Comparison of ENCODE assay signal across 18 mouse cellular contexts in genomic region chr8:124192242-124192641, GRCm38 (mm10). TPM values are rescaled to one million over a fixed set of nuclear protein-coding genes. Genes with fewer than 3 reads are reported as not detected.
DNase-seq lines count a peak whose midpoint lies in the region; ATAC-seq and TF ChIP-seq lines count a peak whose summit lies in the region.
"Had no signal": no experiment of that assay in that cellular context is flagged by ENCODE, and none has a peak within 500 bp of the region (broad histone marks: within the 10 kb centered on the region; RNA-seq: fewer than 3 reads in every experiment).

No protein-coding gene starts in this region.

- no peak overlapping the region for H3K9ac ChIP-seq in forebrain, embryonic 14.5 days (ENCODE audit: low read length)
- H3K9ac ChIP-seq in forebrain, embryonic 11.5 days (ENCODE audit: low read length) = no peak overlapping the region
- no peak overlapping the region for H3K9ac ChIP-seq in limb, embryonic 13.5 days
- no peak overlapping the region for H3K9ac ChIP-seq in forebrain, postnatal 0 days
- H3K9ac ChIP-seq: embryonic facial prominence, embryonic 15.5 days; heart, embryonic 12.5 days; hindbrain, embryonic 14.5 days; intestine, embryonic 15.5 days had no signal

- WGBS in forebrain, embryonic 14.5 days = 62% methylated on average over 4 of the region's 4 CpGs
- WGBS in forebrain, embryonic 11.5 days = 79% methylated on average over 4 of the region's 4 CpGs
- 81% methylated on average over 4 of the region's 4 CpGs for WGBS in limb, embryonic 13.5 days
- 90% methylated on average over 4 of the region's 4 CpGs for WGBS in limb, embryonic 10.5 days
- WGBS in forebrain, postnatal 0 days = 48% methylated on average over 4 of the region's 4 CpGs

- TF ChIP-seq CTCF in forebrain, postnatal 0 days (IDR thresholded peaks at IDR 0.05; ENCODE audit: low read depth) = no peak

- peak overlapping the region; percentile 50; the same call in 1 of the 2 replicates for H3K27ac ChIP-seq in forebrain, embryonic 14.5 days (ENCODE audit: low read depth, low read length)
- no peak overlapping the region for H3K27ac ChIP-seq in forebrain, embryonic 11.5 days (ENCODE audit: low read depth, low read length)
- peak overlapping the region; percentile 39; the same call in 1 of the 2 replicates for H3K27ac ChIP-seq in limb, embryonic 13.5 days
- H3K27ac ChIP-seq in limb, embryonic 10.5 days = no peak overlapping the region
- no peak overlapping the region for H3K27ac ChIP-seq in forebrain, postnatal 0 days (ENCODE audit: low read depth, low read length)
- H3K27ac ChIP-seq: embryonic facial prominence, embryonic 15.5 days; heart, adult 2 months; hindbrain, embryonic 10.5 days; hindbrain, embryonic 14.5 days; intestine, embryonic 15.5 days had no signal

- no peaks in the 10 kb centered on the region for H3K4me1 ChIP-seq in forebrain, embryonic 14.5 days (ENCODE audit: control insufficient read depth, insufficient read depth, low read length)
- H3K4me1 ChIP-seq in forebrain, embryonic 11.5 days (replicated peaks; ENCODE audit: control insufficient read depth, insufficient read depth, low read length) = peaks cover 2% of the 10 kb centered on the region; the same call in 1 of the 2 replicates
- peaks cover 17% of the 10 kb centered on the region for H3K4me1 ChIP-seq in limb, embryonic 13.5 days
- peaks cover 23% of the 10 kb centered on the region for H3K4me1 ChIP-seq in limb, embryonic 10.5 days
- H3K4me1 ChIP-seq in forebrain, postnatal 0 days (ENCODE audit: insufficient read depth) = no peaks in the 10 kb centered on the region; the same call in 1 of the 2 replicates

- DNase-seq in forebrain, embryonic 14.5 days (ENCODE audit: low spot score) = peak; percentile 73
- no peak for DNase-seq in forebrain, embryonic 11.5 days (ENCODE audit: low spot score)
- no peak for DNase-seq in limb, embryonic 10.5 days (ENCODE audit: low spot score)
- DNase-seq in right cerebral cortex, postnatal 4 days = peak; percentile 61
- no peak for DNase-seq in right cerebral cortex, postnatal 25 days
- DNase-seq in forebrain, postnatal 0 days = peak; percentile 76
- no peak for DNase-seq in kidney, adult 18-20 months
- DNase-seq: cerebellum, postnatal 10 days; embryo, embryonic 11 days had no signal

- H3K9me3 ChIP-seq in forebrain, embryonic 14.5 days (replicated peaks; ENCODE audit: control insufficient read depth, low read length) = no peaks in the 10 kb centered on the region
- no peaks in the 10 kb centered on the region for H3K9me3 ChIP-seq in forebrain, embryonic 11.5 days (ENCODE audit: control insufficient read depth, low read length)
- no peaks in the 10 kb centered on the region for H3K9me3 ChIP-seq in limb, embryonic 13.5 days
- no peaks in the 10 kb centered on the region for H3K9me3 ChIP-seq in limb, embryonic 10.5 days (replicated peaks)
- no peaks in the 10 kb centered on the region for H3K9me3 ChIP-seq in forebrain, postnatal 0 days (ENCODE audit: low read length)
- H3K9me3 ChIP-seq: embryonic facial prominence, embryonic 15.5 days; heart, embryonic 12.5 days; hindbrain, embryonic 10.5 days; intestine, embryonic 15.5 days had no signal

- ATAC-seq in forebrain, embryonic 14.5 days = peak; percentile 44; the same call in 1 of the 2 replicates
- ATAC-seq in forebrain, embryonic 11.5 days (replicated peaks; ENCODE audit: low FRiP score) = no peak
- ATAC-seq in limb, embryonic 13.5 days (ENCODE audit: low FRiP score, low read depth) = no peak
- peak; percentile 32 for ATAC-seq in forebrain, postnatal 0 days
- ATAC-seq: activated CD4-positive, CD25-positive, alpha-beta regulatory T cell, adult 4 months; intestine, embryonic 15.5 days; Patski had no signal

- H3K4me2 ChIP-seq in forebrain, embryonic 14.5 days (ENCODE audit: low read length) = no peak overlapping the region
- H3K4me2 ChIP-seq in forebrain, embryonic 11.5 days (ENCODE audit: low read depth, low read length, severe bottlenecking) = no peak overlapping the region
- no peak overlapping the region for H3K4me2 ChIP-seq in limb, embryonic 13.5 days (replicated peaks)
- no peak overlapping the region for H3K4me2 ChIP-seq in forebrain, postnatal 0 days (ENCODE audit: low read depth)
- H3K4me2 ChIP-seq: embryonic facial prominence, embryonic 15.5 days; heart, embryonic 12.5 days; hindbrain, embryonic 14.5 days; intestine, embryonic 15.5 days had no signal

- H3K36me3 ChIP-seq in forebrain, embryonic 14.5 days (ENCODE audit: control insufficient read depth, insufficient read depth, low read length) = no peaks in the 10 kb centered on the region
- H3K36me3 ChIP-seq in forebrain, embryonic 11.5 days (ENCODE audit: control insufficient read depth, insufficient read depth, low read length) = no peaks in the 10 kb centered on the region
- H3K36me3 ChIP-seq in limb, embryonic 13.5 days = no peaks in the 10 kb centered on the region
- H3K36me3 ChIP-seq in limb, embryonic 10.5 days = no peaks in the 10 kb centered on the region
- no peaks in the 10 kb centered on the region for H3K36me3 ChIP-seq in forebrain, postnatal 0 days (ENCODE audit: insufficient read depth)
- H3K36me3 ChIP-seq: embryonic facial prominence, embryonic 15.5 days; heart, embryonic 12.5 days; hindbrain, embryonic 10.5 days; intestine, embryonic 15.5 days had no signal

- no peaks in the 10 kb centered on the region for H3K27me3 ChIP-seq in forebrain, embryonic 14.5 days (replicated peaks; ENCODE audit: control insufficient read depth, insufficient read depth, low read length)
- no peaks in the 10 kb centered on the region for H3K27me3 ChIP-seq in forebrain, embryonic 11.5 days (ENCODE audit: control insufficient read depth, insufficient read depth, low read length)
- no peaks in the 10 kb centered on the region for H3K27me3 ChIP-seq in limb, embryonic 13.5 days
- no peaks in the 10 kb centered on the region for H3K27me3 ChIP-seq in limb, embryonic 10.5 days (ENCODE audit: low read depth, poor library complexity, severe bottlenecking)
- no peaks in the 10 kb centered on the region for H3K27me3 ChIP-seq in forebrain, postnatal 0 days (ENCODE audit: insufficient read depth, low read length)
- H3K27me3 ChIP-seq: embryonic facial prominence, embryonic 15.5 days; intestine, embryonic 15.5 days; Patski had no signal

- H3K4me3 ChIP-seq in forebrain, embryonic 14.5 days (ENCODE audit: low read depth, low read length) = no peak overlapping the region
- no peak overlapping the region for H3K4me3 ChIP-seq in forebrain, embryonic 11.5 days (ENCODE audit: low read depth, low read length)
- no peak overlapping the region for H3K4me3 ChIP-seq in limb, embryonic 13.5 days
- no peak overlapping the region for H3K4me3 ChIP-seq in limb, embryonic 10.5 days
- H3K4me3 ChIP-seq in forebrain, postnatal 0 days (ENCODE audit: low read depth, low read length) = no peak overlapping the region
- H3K4me3 ChIP-seq: embryonic facial prominence, embryonic 15.5 days; heart, adult 2 months; heart, embryonic 12.5 days; hindbrain, embryonic 10.5 days; intestine, embryonic 15.5 days had no signal

RNA-seq across cellular contexts. Expression of gene Galnt2, which starts 38.9 kb away (rescaled TPM):
- 44.3 and 49.9 TPM in 2 replicates for polyA plus RNA-seq in forebrain, embryonic 14.5 days (2014; fragmentation: Nextera tagmentation; extraction: Ambion mirVana)
- polyA plus RNA-seq in forebrain, embryonic 11.5 days (2014; fragmentation: Nextera tagmentation; extraction: Ambion mirVana) = 81.6 and 83.7 TPM in 2 replicates
- polyA plus RNA-seq in limb, embryonic 13.5 days (2015; fragmentation: Nextera tagmentation; extraction: Ambion mirVana) = 48.0 and 51.4 TPM in 2 replicates
- polyA plus RNA-seq in limb, embryonic 10.5 days (2016; fragmentation: Nextera tagmentation; extraction: Ambion mirVana) = 35.0 and 43.7 TPM in 2 replicates
- total RNA-seq in forebrain, postnatal 0 days (2014; rRNA removed) = 55.4 and 55.5 TPM in 2 replicates
- polyA plus RNA-seq in forebrain, postnatal 0 days (2015; fragmentation: Nextera tagmentation; extraction: Ambion mirVana) = 58.2 and 63.1 TPM in 2 replicates

Comparison
In these comparisons a context has a peak if more than half of its experiments do, and no peak if none do; other contexts are left out.
1. ATAC-seq: peak in forebrain, embryonic 14.5 days (single experiment) and forebrain, postnatal 0 days (single experiment); none in forebrain, embryonic 11.5 days (single experiment) and limb, embryonic 13.5 days (single experiment).
2. DNase-seq: peak in forebrain, embryonic 14.5 days (single experiment), right cerebral cortex, postnatal 4 days (single experiment) and forebrain, postnatal 0 days (single experiment); none in forebrain, embryonic 11.5 days (single experiment), limb, embryonic 10.5 days (single experiment), right cerebral cortex, postnatal 25 days (single experiment) and kidney, adult 18-20 months (single experiment).
3. H3K27ac ChIP-seq: peak in forebrain, embryonic 14.5 days (single experiment) and limb, embryonic 13.5 days (single experiment); none in forebrain, embryonic 11.5 days (single experiment), limb, embryonic 10.5 days (single experiment) and forebrain, postnatal 0 days (single experiment).